Mouse (Mus musculus) kidney, postnatal 36 days (tissue): Measurements from ENCODE around the gene Gm10251.
"Not testable (repeated sequence)": the region's sequence is repeated elsewhere in the genome, so short reads cannot be mapped to it uniquely, and the experiment has no call there.

Experiments
- DNase-seq, 2 experiments: peaks; one replicate each; pipeline ENCODE4 v3.0.0; 2021 to 2022; ENCODE audit warnings: mixed read lengths in 2 of 2

Gm10251 gene

DNA sequence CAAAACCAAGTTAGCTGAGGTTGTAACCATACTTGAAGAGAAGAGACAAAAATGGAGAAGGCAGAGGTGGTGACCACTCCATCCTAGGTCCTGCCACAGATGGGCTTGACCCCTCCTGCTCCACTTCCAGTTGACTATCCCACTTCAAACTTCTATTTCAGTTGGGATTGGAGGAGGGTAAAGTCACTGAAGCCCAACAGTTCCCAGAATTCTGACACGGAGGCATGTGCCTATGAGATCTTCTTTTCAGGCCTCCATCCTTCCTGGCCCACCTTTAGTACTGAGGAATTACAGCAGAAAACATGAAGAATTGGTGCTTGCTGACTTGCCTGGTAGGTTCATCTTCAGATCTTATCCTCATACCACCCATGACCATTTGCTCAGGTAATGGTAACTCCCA lies at the start of gene Gm10251:
Gene Gm10251 (minus strand): TSS at position 101 of the 400 bp plus-strand sequence.
- not testable (repeated sequence) for DNase-seq

DNA sequence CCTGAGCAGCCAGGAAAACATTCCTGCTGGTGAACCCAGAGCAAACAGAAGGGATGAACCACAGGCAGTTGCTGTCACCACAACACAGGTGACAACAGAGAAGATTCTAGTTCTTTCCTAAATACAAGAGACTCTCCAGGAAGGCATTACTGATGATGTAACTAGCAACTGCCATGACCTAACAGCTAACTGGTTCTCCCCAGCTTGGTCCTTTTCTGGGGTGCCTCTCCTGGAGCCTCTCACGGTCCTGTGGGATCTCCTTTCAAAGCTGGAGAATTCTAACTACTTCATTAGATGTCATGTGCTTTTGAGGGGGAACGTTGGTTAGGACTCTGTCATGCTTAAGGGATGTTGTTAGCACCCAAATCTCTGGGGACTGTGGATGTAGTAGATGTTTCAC lies 36.2 kb upstream of the Gm10251 start, which contains the start of gene Gm8050:
Gene Gm8050 (minus strand): TSS at position 101 of the 400 bp plus-strand sequence.
- DNase-seq, result not testable (repeated sequence)

DNA sequence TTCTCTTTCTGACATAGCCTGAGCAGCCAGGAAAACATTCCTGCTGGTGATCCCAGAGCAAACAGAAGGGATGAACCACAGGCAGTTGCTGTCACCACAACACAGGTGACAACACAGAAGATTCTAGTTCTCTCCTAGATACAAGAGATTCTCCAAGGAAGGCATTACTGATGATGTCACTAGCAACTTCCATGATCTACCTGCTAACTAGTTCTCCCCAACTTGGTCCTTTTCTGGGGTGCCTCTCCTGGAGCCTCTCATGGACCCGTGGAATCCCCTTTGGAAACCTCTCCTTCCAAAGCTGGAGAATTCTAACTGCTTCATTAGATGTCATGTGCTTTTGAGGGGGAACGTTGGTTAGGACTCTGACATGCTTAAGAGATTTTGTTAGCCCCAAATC lies 61.7 kb downstream of the Gm10251 start, which contains the start of gene Gm3460:
Gene Gm3460 (minus strand): TSS at position 101 of the 400 bp plus-strand sequence.
- DNase-seq, result not testable (repeated sequence)

DNA sequence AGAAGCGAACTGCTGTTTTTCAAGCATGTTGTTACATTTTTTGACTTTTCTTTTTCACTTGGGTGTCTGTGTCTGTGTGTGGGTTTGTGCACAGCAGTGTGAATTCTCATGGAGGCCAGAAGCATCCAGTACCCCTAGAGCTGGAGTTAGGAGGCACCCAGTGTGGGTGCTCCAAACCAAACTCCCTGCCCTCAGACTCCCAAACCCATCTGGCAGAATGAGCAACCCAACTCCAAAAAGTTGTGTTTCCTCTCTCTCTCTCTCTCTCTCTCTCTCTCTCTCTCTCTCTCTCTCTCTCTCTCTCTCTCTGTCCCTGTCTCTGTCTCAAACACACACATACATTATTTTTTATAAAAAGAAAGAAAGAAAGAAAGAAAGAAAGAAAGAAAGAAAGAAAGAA lies 77.5 kb downstream of the Gm10251 start:
- DNase-seq, result peak in 1 of 2 experiments; percentile 0

DNA sequence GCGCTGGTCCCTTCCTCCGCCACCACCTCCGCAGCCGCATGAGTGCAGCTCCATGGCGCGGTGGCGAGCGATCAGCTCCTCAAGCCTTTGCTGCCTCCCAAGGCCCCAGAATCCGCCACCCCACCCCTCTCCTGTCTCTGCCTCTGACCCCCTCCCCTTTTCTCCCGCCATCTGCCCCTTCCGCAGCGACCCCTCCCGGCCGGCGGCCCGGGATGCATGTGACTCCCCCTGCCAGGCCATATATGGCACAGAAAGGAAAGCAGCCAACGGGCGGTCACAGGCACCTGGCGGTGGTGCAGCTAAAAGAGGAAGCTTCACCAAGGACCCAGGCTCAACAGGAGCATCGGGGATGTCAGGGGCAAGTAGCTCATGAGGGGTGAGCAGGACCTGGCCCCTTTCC lies 79.0 kb downstream of the Gm10251 start:
- peak in 1 of 2 experiments; percentile 2 for DNase-seq

DNA sequence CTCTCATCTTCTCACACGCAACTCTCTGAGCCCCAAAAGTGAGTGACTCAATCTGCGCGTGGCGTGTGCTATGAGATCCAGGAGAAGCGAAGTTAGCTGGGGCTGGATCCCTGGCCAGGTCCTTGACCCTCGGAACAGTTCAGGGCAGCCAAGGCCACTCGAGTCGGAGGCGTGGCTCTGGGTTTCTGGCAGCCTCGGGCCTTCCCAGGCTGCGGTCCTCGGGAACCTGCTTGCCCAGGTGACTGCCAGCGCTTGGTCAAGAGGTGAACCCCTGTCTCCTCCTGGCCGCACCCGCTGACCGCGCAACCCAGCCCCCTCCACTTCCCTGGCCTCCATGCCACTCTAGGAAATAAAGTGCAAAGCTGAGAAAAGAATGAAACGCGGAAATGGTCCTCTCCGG lies 79.4 kb downstream of the Gm10251 start:
- DNase-seq, result peak; percentile 8 to 29

DNA sequence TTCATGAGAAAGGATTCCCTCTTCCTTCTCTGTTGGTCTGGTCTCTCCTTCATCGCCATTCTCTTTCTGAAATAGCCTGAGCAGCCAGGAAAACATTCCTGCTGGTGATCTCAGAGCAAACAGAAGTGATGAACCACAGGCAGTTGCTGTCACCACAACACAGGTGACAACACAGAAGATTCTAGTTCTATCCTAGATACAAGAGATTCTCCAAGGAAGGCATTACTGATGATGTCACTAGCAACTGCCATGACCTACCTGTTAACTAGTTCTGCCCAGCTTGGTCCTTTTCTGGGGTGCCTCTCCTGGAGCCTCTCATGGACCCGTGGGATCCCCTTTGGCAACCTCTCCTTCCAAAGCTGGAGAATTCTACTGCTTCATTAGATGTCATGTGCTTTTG lies 93.5 kb downstream of the Gm10251 start, which contains the start of gene Gm3629:
Gene Gm3629 (minus strand): TSS at position 101 of the 400 bp plus-strand sequence.
- DNase-seq, result not testable (repeated sequence)
